Mouse (Mus musculus) lung, postnatal 0 days (tissue): ENCODE measurements around the gene Hsd17b2.

ENCODE experiments used
- CTCF ChIP-seq: IDR thresholded peaks from 2 replicates; pipeline ENCODE4 v1.5.1; 2016; ENCODE audit warnings: antibody characterized with exemption, mild to moderate bottlenecking
- EP300 ChIP-seq: IDR thresholded peaks from 2 replicates; pipeline ENCODE4 v1.6.1; 2016; ENCODE audit warnings: antibody characterized with exemption, mild to moderate bottlenecking, control low read depth

- TF ChIP-seq CTCF (no peak), EP300 (no peak)
Measured at GRCm38 (mm10) chr8:117684504-117684903, 17.2 kb upstream of the Hsd17b2 start.
